Mouse (Mus musculus) E14TG2a.4 (cell line): ENCODE measurements around the gene Eftud2.

ENCODE experiments used
- CTCF ChIP-seq: conservative IDR thresholded peaks from 2 replicates; pipeline ENCODE4 v1.5.1; 2014; ENCODE audit warnings: low read length
- NANOG ChIP-seq: IDR thresholded peaks from 2 replicates; pipeline ENCODE4 v1.6.1; 2014; ENCODE audit warnings: borderline replicate concordance, low read length, mixed read lengths
- POU5F1 ChIP-seq: IDR thresholded peaks from 2 replicates; pipeline ENCODE4 v1.6.1; 2014; ENCODE audit warnings: low read length, borderline replicate concordance

DNA sequence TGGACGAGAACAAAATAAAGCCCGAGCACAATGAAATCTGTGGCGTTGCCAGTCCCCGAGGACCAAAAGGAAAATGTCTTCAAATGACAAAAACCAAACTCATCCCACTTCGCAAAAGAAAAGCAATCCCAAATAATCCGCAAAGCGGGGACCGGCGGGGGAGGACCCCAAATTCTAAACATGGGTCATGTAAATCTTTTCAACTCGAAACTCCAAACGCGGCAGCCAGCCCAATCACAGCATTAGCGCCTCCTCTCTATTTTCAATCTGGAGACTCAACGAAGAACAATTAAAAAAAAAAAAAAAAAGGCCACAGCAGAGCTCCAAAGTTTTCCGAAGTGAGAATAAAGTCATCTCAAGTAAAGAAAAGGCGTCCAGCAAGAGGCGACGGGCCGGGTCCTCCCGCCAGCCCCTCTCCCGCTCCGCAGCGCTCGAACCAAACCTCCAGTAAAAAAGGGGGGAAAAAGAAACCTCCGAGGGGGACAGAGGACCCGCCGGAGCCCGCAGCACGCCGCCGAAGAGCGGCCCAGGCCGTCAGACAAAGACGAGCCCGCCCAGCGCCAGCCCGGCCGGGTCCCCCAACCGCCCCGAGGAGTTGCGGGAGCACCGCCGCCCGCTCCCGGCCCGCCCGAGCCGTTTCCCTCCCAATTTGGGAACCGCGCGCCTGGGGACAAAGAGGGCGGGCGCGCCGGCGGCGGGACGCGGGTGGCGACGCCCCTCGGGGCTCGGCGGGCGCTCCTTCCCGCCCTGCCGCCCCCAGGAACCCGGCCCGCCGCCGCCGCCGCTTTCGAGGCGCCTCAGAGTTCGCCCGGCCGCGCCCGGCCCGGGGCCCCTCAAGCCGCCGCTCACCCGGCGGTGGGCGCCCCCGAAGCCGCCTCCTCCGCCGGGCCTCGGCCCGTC lies 62.4 kb downstream of the Eftud2 start:
- no peak for TF ChIP-seq CTCF
- no peak for TF ChIP-seq POU5F1
- no peak for TF ChIP-seq NANOG
